Mouse (Mus musculus) activated CD4-positive, CD25-positive, alpha-beta regulatory T cell, adult 4 months (primary cell): Measurements from ENCODE around the gene Yif1b. TPM values are rescaled to one million over a fixed set of nuclear protein-coding genes. Genes with fewer than 3 reads are reported as not detected.

Experiments
- ATAC-seq: one replicate; pipeline ENCODE4 v1.8.0; 2017
- polyA plus RNA-seq, 2 experiments: library from polyadenylated mRNA; unstranded; fragments of 100-300 nt; shearing (Covaris generic); gene quantifications; one replicate each; pipeline ENCODE4 v1.2.1; 2017

Gene Yif1b
- polyA plus RNA-seq, 2 experiments from 2014 or later = 57.6 to 73.2 TPM

GRCm38 (mm10) chr7:29281201-29282073 is 43.3 kb downstream of the Yif1b start, which contains the start of gene Spint2:
Spint2 (minus strand) TSS chr7:29281912.
- peak; percentile 43 for ATAC-seq

GRCm38 (mm10) chr7:29282074-29282554 is 44.0 kb downstream of the Yif1b start:
- ATAC-seq = no peak

- ATAC-seq = no peak
These were observed 45.7 kb downstream of the Yif1b start for GRCm38 (mm10) chr7:29283876-29284275.

DNA sequence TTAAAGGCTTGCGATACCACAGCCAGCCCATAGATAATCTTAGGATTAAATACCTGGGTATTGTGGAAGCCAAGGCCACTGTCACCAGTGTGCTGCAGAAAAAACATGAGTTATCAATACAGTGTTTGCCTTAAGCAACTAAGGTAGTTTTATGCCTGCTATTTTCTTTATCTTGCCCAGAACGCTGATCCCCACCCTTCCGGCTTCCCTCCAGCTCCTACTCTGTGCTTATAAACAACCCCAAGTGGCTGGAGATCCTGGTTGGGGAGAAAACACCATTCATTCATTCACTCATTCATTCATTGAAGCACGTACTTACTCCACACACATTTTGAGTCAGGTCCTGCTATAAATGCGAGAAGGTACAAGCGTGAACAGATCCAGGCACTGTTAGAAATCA is 46.4 kb downstream of the Yif1b start:
- no peak for ATAC-seq

DNA sequence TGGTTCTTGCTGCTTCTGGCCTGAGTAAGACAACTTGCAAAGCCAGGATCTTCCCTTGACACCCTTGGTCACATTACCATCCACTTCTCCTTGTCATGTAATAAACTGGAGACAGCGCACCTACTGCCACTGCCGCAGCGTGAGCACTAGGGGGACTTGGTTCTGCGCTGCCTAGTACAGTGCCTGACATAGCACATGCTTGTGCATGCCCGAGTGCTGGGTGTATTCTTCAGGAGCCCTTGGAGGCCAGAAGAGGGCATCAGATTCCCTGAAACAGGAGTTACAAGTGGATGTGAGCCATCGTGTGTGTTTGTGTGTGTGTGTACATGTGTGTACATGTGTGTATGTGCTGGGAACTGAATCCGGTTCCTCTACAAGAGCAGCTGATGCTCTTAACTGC is 49.4 kb downstream of the Yif1b start:
- ATAC-seq = no peak

DNA sequence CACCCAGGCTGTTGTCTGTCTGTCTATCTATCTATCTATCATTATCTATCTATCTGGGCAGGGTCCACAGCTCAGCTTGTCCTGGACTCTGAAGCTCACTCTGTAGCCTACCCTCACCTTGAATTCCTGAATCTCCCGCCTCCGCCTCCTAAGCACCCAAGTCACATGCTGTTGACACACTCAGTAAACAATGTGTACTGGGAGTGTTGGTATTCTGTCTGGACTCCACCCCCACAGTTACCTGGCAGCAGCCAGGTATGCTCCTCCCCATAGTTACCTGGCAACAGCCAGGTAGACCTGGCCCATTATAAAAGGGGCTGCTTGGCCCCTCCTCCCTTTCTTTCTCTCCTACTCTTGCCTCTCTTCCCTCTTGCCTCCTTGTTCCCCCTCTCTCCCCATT is 50.0 kb downstream of the Yif1b start:
- no peak for ATAC-seq

DNA sequence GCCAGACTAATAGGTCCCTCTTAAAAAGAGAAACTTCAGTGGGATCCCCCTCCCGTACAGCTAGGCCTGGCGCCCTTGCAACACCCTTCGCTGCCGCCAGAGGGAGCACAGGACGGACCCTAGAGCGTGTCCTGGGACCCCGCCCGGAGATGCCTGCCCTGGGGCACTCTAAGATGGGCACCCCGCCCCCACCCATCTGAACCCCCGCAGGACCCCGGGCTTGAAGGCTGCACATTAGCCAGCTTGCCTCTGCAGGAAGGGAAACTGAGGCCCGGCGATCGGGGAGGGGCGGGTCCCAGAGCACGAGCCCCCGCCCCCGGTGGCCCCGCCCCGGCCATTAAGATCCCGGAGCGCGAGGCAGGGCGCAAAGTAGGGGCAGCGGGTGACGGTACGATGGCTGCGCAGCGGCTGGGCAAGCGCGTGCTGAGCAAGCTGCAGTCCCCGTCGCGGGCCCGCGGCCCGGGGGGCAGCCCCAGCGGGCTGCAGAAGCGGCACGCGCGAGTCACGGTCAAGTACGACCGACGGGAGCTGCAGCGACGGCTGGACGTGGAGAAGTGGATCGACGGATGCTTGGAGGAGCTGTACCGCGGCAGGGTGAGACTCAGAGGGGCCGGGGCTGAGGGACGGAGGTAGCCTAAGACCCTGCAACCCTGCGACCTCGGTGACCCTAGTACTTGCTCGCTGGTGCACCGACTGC is 51.0 kb downstream of the Yif1b start, which contains the start of gene Ppp1r14a:
TSS of gene Ppp1r14a (plus strand) at position 367 of the 697 bp plus-strand sequence.
- no peak for ATAC-seq

DNA sequence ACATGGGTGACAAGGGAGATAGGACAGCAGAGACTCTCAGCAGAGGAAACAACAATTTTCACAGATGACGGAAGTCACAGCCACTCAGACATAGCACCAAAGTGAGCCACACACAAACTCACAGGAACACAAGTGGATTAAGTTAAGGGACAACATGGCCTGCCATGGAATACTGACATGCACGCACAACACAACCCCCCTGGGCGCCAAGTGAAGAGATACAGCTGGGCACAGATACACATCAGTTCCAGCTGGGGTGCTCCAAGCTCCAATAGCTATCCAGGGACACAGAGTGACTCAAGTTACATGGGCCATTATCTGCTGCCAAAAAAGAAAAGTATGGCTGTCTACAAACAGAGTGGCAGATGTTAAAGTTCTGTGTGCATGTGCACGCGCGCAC is 51.7 kb downstream of the Yif1b start:
- ATAC-seq = no peak

GRCm38 (mm10) chr7:29290691-29291485 is 52.8 kb downstream of the Yif1b start:
- ATAC-seq = no peak

DNA sequence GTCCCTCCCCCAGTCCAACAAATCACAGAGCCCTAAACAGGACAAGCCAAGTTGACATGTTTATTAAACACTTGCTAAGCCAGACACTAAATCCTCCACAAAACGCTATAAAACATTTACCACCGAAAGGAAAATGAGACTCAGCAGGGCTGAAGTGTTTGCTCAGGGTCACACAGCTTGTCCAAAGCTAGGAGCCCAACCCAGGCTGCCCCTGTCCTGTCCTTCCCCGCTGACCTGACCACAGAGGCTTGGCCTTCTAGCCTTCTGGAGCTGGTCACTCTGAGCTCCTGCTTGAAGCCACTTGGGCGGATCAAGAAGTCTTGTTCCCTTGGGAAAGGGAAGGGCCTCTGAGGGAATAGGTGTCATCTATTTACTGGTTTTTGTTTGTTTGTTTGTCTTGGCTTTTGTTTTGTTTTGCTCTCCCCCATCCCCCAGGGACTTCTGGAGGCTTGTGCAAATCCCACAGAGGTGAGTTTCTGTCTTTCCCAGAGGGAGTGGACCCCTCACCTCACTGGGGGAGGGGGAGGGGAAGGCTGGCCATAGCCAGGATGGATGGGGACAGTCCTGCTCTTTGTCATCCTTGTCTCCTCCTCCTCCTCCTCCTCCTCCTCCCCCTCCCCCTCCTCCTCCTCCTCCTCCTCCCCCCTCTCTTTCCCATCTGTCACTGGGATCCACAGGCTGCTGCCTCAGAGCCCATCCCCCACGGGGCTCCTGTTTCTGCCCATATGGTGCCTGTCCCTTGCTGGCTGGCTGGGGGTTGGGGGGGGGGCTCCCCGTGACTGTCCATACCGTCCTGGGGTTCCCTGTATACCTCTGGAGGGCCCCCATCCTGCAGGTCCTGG is 53.7 kb downstream of the Yif1b start:
- no peak for ATAC-seq

DNA sequence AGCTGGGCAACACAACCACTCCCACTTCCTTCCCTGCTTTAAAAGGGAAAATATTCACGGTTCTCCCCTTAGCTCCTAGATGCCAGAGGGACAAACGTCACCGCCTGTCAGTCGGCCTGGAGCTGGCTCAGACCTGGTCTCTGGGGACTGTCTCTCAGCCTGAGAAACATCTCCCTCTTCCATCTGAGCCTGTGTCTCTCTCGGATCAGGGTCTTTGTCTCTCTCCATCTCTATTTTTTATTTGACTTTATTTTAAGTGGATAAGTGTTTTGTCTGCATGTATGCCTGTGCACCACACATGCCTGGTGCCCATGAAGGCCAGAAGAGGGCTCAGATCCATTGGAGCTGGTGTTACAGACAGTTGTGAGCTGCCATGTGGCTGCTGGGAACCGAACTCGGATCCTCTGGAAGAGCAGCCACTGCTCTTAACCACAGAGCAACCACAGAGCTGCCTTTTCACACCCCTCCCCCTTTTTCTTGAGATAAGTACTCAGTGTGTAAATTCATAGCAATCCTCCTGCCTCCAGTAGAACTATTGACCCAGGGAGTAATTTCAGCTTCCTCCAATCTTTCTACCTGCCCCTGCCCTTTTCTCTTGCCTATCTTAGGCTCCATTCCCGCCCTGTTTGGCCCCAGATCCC is 54.4 kb downstream of the Yif1b start:
- ATAC-seq = no peak

DNA sequence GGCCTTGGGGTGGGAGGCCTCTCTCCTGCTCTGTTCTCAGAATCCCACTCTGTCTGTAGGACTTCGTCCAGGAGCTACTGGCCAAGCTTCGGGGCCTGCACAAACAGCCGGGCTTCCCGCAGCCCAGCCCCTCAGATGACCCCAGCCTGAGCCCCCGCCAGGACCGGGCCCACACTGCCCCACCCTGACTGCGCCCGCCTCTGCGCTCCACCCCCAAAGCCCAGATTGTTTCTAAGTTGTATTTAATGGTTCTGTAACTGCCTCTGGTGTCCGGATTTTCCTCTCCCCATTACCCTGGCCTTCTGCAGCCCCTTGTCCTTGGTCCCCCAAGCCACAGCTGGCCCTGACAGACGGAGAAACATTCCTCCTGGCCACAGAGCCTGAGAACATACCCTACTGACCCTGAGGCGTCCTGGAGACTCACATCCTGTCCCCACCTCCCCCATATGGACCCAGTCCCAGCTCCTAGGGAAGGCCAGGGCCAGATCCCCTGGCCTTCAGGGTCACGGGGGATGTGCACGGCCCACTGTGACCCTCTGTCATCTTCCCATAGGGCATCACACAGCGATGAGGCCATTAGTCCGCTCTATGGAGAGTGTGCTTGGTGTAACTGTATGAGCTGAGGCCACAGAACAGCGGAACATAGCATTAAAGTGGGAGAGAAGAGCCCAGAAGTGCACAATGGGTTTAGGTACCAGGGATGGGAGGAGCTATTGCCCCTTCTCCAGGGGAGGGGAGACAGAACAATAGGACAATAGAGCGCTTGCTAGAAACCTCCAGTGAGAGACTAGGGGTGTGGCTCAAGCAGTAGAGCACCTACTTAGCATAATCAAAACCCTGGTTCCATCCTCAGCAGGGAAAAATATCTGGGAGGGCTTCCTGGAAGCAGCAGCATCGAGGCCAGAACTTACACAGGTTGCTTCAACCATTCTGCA is 55.3 kb downstream of the Yif1b start:
- ATAC-seq = no peak

- no peak for ATAC-seq
These were observed 56.1 kb downstream of the Yif1b start for GRCm38 (mm10) chr7:29294111-29294761.

DNA sequence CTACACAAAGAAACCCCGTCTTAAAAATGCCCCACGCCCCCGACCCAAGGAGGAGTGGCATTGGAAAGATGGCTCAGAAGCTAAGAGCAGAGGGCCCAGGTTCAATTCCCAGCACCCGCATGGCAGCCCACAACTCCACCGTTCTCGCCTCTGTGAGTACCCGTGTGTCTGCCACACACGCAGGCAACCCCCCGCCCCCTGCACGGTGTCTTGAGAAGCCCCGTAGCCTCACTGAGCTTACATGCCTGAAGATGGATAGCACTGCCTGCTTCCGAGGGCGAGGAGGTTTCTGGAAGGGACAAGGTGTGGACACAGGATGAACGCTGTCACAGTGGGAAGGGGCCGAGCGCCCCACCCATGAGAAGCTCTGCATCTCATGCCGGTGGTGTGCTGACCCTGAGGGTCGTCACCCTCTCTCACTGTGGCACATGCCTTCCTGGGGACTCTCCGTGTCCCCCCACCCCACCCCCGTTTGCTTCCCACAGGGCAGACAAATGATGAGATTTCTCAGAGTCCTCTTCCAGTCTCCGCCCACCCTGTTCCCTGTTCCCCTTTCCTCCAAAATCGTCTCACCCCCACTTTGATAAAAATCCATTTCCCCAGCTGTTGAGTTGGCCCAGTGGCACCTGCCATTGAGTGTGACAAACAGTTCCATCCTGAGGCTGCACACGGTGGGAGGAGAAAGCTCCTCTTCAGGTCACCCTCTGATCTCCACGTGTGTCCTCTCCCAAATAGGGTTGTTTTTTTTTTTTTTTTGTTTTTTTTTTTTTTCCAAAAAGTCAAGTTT is 57.9 kb downstream of the Yif1b start:
- ATAC-seq = no peak

DNA sequence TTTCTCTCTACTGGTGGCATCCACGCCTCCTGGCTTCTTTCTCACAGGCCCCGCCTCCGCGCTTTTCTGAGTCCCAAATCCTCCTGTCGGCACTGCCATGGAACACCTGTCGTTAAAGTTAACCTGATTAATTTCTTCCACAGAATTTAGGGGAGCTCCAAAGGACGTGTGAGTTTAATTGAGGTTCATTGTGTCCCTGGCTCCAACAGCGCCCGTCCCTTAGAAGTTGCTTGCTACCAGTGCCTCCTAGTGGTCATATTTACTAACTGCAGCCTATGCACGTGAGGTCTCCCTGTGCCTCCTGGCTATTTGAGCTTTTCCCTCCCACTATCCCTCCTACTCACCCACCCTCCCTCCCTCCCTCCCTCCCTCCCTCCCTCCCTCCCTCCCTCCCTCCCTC is 58.9 kb downstream of the Yif1b start:
- ATAC-seq = no peak
